Mouse (Mus musculus): ENCODE results near the gene Timp2.
A peak's percentile ranks its signal among the peaks of the same experiment; 100 is the strongest.

Timp2 gene

GRCm38 (mm10) chr11:118295026-118295425 is 60.5 kb downstream of the Timp2 start:
- no peak for DNase-seq (ENCODE audit: low spot score in 2 of 2)

- DNase-seq (ENCODE audit: low spot score in 2 of 2) = no peak
Observed at GRCm38 (mm10) chr11:118292671-118293070, 62.9 kb downstream of the Timp2 start.

DNA sequence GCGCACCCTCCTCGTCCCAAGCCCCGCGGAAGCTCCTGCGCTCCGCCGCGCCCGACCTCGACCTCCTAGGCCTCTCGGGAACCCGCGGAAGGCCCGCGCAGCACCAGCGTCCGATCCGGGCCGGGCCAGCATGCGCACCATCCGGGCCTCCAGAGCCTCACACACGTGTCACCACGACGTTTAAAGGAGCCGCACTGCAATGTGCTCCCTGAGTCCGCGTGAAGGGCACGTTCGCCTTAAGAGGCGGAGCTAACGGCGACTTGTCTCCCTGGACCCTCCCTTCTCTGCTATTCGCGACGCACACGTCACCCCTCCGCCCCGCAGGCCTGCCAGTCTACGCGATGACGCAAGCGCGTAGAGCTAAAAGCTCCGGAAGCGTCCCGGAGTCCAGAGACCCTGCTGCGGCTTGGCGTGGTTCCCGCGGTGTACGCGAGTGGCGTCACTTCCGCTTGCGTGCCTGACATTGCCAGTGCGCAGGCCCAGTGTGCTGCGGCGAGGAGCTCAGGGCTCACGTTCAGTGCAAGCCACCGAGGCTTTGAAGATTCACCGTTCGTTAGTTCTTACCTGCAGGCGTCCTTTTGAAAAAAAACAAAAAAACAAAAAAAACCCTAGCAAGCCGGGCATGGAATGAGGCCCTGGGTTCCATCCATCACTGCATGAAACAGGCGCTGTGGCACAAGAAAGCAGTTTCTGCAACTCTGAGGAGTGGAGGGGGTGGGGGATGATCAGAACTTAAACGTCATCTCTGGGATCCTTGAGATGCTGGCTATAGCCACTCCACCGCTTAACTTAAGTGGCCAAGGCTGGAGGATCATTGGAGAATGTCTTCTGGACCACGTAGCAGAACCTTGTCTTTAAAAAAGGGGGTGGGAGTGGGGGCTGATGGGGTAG is 65.3 kb downstream of the Timp2 start, which contains the start of gene Usp36:
Gene Usp36, minus strand, starts transcription at position 246 of the 891 bp plus-strand sequence.
- peak; percentile 97 to 98 for DNase-seq (ENCODE audit: low spot score in 2 of 2)

GRCm38 (mm10) chr11:118289562-118289961 is 66.0 kb downstream of the Timp2 start:
- DNase-seq (ENCODE audit: low spot score in 2 of 2) = no peak

- no peak for DNase-seq (ENCODE audit: low spot score in 2 of 2)
Observed at GRCm38 (mm10) chr11:118289037-118289511, 66.5 kb downstream of the Timp2 start.

- DNase-seq (ENCODE audit: low spot score in 2 of 2) = no peak
Observed at GRCm38 (mm10) chr11:118287573-118287972, 68.0 kb downstream of the Timp2 start.

- DNase-seq (ENCODE audit: low spot score in 2 of 2) = no peak
Observed at GRCm38 (mm10) chr11:118286434-118286833, 69.1 kb downstream of the Timp2 start.

- DNase-seq (ENCODE audit: low spot score in 2 of 2) = no peak
Observed at GRCm38 (mm10) chr11:118285791-118286190, 69.7 kb downstream of the Timp2 start.

- no peak for DNase-seq (ENCODE audit: low spot score in 2 of 2)
Observed at GRCm38 (mm10) chr11:118280218-118280617, 75.3 kb downstream of the Timp2 start.

- no peak for DNase-seq (ENCODE audit: low spot score in 2 of 2)
Observed at GRCm38 (mm10) chr11:118276328-118276727, 79.2 kb downstream of the Timp2 start.

- no peak for DNase-seq (ENCODE audit: low spot score in 2 of 2)
Observed at GRCm38 (mm10) chr11:118275092-118275491, 80.4 kb downstream of the Timp2 start.

DNA sequence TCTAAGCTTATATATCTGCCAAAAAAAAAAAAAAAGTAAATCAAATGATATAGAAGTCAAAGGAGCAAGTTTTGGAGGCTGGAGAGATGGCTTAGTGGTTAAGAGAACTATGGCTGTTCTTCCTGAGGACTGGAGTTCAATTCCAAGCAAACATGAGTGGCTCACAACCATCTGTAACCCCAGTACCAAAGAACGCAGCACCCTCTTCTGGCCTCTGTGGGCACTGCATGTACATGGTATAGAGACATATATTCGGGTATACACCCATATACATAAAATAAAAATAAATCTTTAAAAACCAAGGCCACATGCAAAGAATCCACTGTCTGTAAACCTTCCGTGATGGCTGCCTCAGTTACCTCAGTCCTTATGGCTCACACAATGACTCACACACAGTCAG is 85.7 kb downstream of the Timp2 start:
- DNase-seq (ENCODE audit: low spot score in 2 of 2) = peak; percentile 50 to 81

- DNase-seq (ENCODE audit: low spot score in 2 of 2) = no peak
Observed at GRCm38 (mm10) chr11:118266666-118267046, 88.9 kb downstream of the Timp2 start.

- DNase-seq (ENCODE audit: low spot score in 2 of 2) = no peak
Observed at GRCm38 (mm10) chr11:118266044-118266665, 89.4 kb downstream of the Timp2 start.

DNA sequence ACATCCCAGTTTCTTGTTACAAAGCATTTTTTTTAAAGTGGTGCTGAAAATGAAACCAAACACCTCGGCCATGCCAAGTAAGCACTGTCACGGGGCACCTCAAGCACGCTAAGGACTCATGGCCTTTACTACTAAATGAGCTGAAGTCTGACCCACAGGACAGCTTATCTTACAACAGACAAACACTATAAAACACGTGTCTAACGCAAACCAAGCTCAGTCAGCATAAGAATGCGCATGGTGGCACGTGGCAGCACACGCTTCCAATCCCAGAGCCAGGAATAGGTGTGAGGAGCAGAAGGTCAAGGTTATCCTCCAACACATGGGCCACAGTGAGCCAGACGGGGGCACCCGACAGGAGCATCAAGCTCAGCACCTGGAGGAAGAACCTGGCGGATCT is 89.9 kb downstream of the Timp2 start:
- no peak for DNase-seq (ENCODE audit: low spot score in 2 of 2)

DNA sequence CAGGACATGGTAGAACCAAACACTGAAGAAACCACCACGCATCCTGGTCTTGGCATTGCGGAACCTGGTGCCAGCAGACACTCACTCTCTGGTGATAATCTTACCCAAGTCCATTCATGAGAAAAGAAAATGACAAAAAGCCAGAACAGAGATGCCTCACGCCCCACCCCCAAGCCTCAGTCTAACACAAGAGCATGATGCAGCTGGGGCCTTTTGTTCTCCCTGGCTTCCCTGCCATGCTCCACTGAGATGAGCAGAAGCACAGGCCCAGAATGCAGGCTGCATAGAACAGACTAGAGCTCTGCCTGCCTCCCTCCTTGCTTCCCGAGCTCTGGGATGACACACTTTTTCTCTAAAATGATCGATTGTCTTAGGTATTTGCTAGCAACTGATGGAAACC is 92.4 kb downstream of the Timp2 start:
- no peak for DNase-seq (ENCODE audit: low spot score in 2 of 2)

DNA sequence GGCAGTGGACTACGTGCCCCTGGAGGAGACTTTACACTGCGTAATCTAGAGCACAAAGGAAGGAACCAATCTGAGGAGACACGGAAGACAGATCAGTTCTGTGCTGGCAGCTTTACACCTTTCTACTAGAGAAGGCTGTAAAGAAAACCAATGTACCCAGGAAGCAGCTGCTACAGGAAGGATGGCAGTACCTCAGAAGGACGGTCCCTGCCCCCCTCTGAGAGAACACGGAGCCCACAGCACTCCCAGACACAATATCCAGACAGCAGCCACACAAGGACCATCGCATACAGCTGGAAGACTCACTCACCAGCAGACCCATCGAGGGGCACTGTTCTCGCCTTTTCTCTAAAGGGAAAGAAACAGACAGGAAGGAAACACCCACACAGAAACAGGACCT is 95.5 kb downstream of the Timp2 start:
- no peak for DNase-seq (ENCODE audit: low spot score in 2 of 2)

GRCm38 (mm10) chr11:118259580-118259979 is 96.0 kb downstream of the Timp2 start:
- no peak for DNase-seq (ENCODE audit: low spot score in 2 of 2)

- no peak for DNase-seq (ENCODE audit: low spot score in 2 of 2)
Observed at GRCm38 (mm10) chr11:118256371-118256770, 99.2 kb downstream of the Timp2 start.

DNA sequence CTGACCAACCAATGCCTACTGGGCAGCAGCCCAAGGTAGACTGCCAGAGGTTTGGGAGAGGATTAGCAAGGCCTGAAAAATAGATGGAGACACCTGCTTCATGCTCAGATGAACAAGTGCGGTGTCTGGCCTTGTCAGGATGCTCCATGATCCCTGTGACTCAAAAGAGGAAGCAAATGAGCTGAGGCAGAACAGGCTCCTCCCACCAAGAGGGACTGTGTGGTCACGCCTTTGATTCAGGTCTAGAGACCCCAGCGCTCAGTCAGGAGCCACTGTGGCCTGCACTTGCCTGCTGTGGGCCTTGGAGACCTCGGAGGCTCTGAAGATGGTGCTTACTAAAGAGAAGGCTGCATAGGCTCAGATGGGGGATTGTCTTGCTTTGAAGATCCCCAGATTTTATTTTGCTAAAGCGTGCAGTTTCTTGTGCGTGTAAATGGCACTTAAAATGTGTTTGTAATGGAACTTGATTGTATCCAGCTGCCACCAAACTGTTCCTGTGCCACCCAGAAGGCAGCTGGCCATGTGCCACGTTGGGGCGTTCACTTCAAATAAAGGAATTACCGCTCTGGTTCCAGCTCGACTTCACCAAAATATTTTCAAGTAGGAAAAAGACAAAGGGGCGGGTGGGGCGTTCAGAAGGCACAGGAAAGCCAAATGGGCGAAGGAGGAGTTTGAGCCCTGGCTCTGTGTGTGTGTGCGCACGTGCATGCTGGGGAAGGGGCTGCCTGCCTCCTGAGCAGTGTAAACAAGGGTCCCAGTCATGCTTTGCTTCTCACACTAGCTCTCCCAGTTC is 101.2 kb downstream of the Timp2 start:
- no peak for DNase-seq (ENCODE audit: low spot score in 2 of 2)

DNA sequence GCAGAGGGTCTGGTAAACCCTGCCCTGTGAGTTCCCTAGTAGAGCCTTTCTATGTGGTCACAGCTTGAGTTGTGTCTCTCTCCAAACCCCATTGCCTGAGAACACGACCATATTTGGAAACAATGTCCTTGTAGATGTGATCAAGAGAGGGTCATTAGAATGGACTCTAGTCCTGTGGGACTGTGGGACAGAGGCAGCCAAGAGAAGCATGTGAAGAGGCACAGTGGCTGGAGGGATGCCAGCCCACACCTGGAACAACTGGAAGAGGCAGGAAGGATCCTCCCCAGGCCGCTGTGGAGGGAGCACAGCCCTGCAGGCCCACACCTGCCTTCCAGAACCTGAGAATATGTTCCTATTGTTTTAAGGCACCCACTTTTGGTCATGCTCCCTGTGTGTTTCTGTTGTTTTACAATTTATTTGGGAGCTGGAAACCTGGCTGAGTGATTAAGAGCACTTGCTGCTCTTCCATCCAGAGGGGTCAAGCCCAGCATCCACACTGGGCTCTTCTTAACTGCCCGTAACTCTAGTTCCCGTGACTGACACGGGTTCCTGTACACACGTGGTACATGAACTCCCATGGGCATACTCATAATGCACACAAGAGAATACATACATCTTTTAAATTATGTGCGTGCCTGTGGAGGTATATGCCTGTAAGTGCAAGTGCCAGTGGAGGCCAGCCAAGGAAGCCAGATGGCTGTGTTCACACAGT is 101.9 kb downstream of the Timp2 start:
- no peak for DNase-seq (ENCODE audit: low spot score in 2 of 2)
